Mouse (Mus musculus) C2C12 (cell line): ENCODE results near the gene Prcd.

Experiments used
- CEBPB ChIP-seq: IDR thresholded peaks from one replicate; pipeline ENCODE4 v1.6.1; 2011; ENCODE audit warnings: low read depth, mild to moderate bottlenecking, control low read depth, moderate library complexity
- CTCF ChIP-seq: IDR thresholded peaks from one replicate; pipeline ENCODE4 v1.5.1; 2011; ENCODE audit not compliant: control insufficient read depth, insufficient read depth, insufficient read length
- FOSL1 ChIP-seq: IDR thresholded peaks from one replicate; pipeline ENCODE4 v1.8.0; 2011; ENCODE audit warnings: mild to moderate bottlenecking, low read length; ENCODE audit not compliant: poor library complexity, insufficient read depth, severe bottlenecking
- MAX ChIP-seq: IDR thresholded peaks from one replicate; pipeline ENCODE4 v1.6.1; 2011; ENCODE audit warnings: mild to moderate bottlenecking, control low read depth
- MYOD1 ChIP-seq: IDR thresholded peaks from one replicate; pipeline ENCODE4 v1.6.1; 2011; ENCODE audit warnings: low read depth; ENCODE audit not compliant: control insufficient read depth, insufficient read length
- MYOG ChIP-seq: IDR thresholded peaks from one replicate; pipeline ENCODE4 v1.6.1; 2011; ENCODE audit not compliant: control insufficient read depth, insufficient read length; ENCODE audit errors: extremely low read depth
- USF1 ChIP-seq: IDR thresholded peaks from one replicate; pipeline ENCODE4 v1.6.1; 2011; ENCODE audit warnings: low read depth, mild to moderate bottlenecking, control low read depth, moderate library complexity

GRCm38 (mm10) chr11:116618666-116619065, 34.7 kb upstream of the Prcd start:
- TF ChIP-seq CTCF (no peak), MYOD1 (no peak), USF1 (no peak), MYOG (no peak), CEBPB (no peak), MAX (no peak), FOSL1 (no peak)
